8 mouse cellular contexts compared by ENCODE assay signal in the genomic region with DNA sequence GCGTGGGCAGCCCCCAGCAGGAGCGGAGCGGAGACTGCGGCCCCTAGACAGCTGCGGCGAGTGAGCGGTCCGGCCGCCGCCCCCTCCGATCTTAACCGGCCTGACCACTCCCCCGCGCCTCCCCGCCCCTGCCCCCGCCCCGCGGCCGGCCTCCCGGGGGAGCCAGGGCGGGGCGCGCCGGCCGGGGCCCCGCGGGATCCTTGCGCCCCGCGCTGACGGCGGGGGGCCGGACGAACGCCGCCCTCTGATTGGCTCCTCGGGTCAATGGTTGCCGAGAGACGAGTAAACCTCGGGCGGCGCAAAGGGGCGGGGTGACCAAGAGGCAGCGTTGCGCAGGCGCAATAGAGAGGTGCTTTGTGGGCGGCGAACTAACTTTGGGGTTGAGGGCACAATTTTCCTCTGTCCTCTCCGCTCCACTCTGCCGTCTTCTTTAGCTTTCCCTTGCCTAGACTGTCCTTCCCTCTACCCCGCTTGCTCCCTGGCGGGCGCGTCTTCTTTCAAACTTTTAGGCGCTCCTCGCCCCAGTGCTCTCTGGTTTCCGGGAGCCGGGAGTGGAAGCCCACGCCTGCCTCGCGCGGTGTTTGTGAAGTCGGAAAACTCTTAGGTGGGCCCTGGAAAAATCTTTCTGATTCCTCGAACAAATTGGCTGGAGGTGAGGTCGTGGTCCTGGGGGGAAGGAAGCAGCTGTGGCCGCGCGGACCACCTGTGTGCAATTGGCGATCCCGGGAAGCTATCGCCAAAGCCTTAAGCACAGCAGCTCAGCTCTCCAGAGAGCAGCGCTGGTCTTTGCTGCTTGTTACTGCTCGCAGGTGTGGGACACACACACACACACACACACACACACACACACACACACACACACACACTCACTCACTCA. TPM values are rescaled to one million over a fixed set of nuclear protein-coding genes. Genes with fewer than 3 reads are reported as not detected.
DNase-seq lines count a peak whose midpoint lies in the region; ATAC-seq lines count a peak whose summit lies in the region.

Gene Tent5c (minus strand): TSS at position 192 of the 877 bp plus-strand sequence.

- ATAC-seq in hindbrain, embryonic 13.5 days (ENCODE audit: low FRiP score) = peak; percentile 86

- H3K27ac ChIP-seq in hindbrain, embryonic 13.5 days = no peak within 1 kb of the TSS

- under 1% methylated on average over 61 of the region's 73 CpGs for WGBS in hindbrain, embryonic 13.5 days

- DNase-seq in NIH3T3 (ENCODE audit: low read depth) = peak; percentile 97
- peak; percentile 92 to 95 for DNase-seq in cerebellum, postnatal 10 days
- peak; percentile 83 to 89 for DNase-seq in frontal cortex, postnatal 10 days (ENCODE audit: low spot score in 2 of 2)
- peak; percentile 61 to 86 for DNase-seq in layer of hippocampus, postnatal 25 days (ENCODE audit: extremely low spot score in 1 of 2, low spot score in 1 of 2)
- DNase-seq in lung, postnatal 25 days (ENCODE audit: low spot score) = peak; percentile 97
- peak; percentile 98 for DNase-seq in retina, embryonic 14.5 days (ENCODE audit: low spot score)
- DNase-seq in thymus, postnatal 4 days = peak; percentile 98

- H3K9me3 ChIP-seq in hindbrain, embryonic 13.5 days = no peaks in the 10 kb centered on the region

- H3K36me3 ChIP-seq in hindbrain, embryonic 13.5 days = no peaks in the 10 kb centered on the region

- peak within 1 kb of the TSS; percentile 97 for H3K4me2 ChIP-seq in hindbrain, embryonic 13.5 days

- peak within 1 kb of the TSS; percentile 74 for H3K4me3 ChIP-seq in hindbrain, embryonic 13.5 days

- H3K9ac ChIP-seq in hindbrain, embryonic 13.5 days = peak within 1 kb of the TSS; percentile 68

- peaks cover 18% of the 10 kb centered on the region for H3K4me1 ChIP-seq in hindbrain, embryonic 13.5 days (replicated peaks)

- H3K27me3 ChIP-seq in hindbrain, embryonic 13.5 days = peaks cover 60% of the 10 kb centered on the region

RNA-seq across cellular contexts. Expression of gene Tent5c, which starts in this region (rescaled TPM):
- 3.6 and 4.3 TPM in 2 replicates for polyA plus RNA-seq in hindbrain, embryonic 13.5 days (2015; fragmentation: Nextera tagmentation; extraction: Ambion mirVana)
- 1 to 10 TPM; 2.6 to 3.2 TPM for total RNA-seq in layer of hippocampus, postnatal 25 days (2021)
